ENCODE assay signal across 8 mouse cellular contexts in genomic region chr13:16017777-16018176, GRCm38 (mm10). TPM values are rescaled to one million over a fixed set of nuclear protein-coding genes. Genes with fewer than 3 reads are reported as not detected.
DNase-seq lines count a peak whose midpoint lies in the region; ATAC-seq and TF ChIP-seq lines count a peak whose summit lies in the region.

No protein-coding gene starts in this region.

- H3K9me3 ChIP-seq in kidney, embryonic 15.5 days (replicated peaks): no peaks in the 10 kb centered on the region
- H3K9me3 ChIP-seq in hindbrain, embryonic 13.5 days: no peaks in the 10 kb centered on the region
- no peaks in the 10 kb centered on the region for H3K9me3 ChIP-seq in midbrain, embryonic 12.5 days

- peak overlapping the region; percentile 43 for H3K4me3 ChIP-seq in kidney, embryonic 15.5 days (replicated peaks)
- peak overlapping the region; percentile 40 for H3K4me3 ChIP-seq in cortical plate, adult 2 months (ENCODE audit: insufficient read depth, low read length)
- H3K4me3 ChIP-seq in hindbrain, embryonic 13.5 days: peak overlapping the region; percentile 30
- H3K4me3 ChIP-seq in midbrain, embryonic 12.5 days: peak overlapping the region; percentile 38

- no peak for DNase-seq in kidney, postnatal 14 days
- no peak for DNase-seq in adrenal gland, adult 8-10 months
- DNase-seq in spleen, postnatal 14 days (ENCODE audit: low spot score in 2 of 2): no peak

- no peak for TF ChIP-seq POLR2A in cortical plate, adult 2 months (IDR thresholded peaks at IDR 0.05; ENCODE audit: extremely low read depth, insufficient read depth, low read length)

- no peak overlapping the region for H3K27ac ChIP-seq in kidney, embryonic 15.5 days
- H3K27ac ChIP-seq in cortical plate, adult 2 months (ENCODE audit: insufficient read depth, low read length): no peak overlapping the region
- no peak overlapping the region for H3K27ac ChIP-seq in hindbrain, embryonic 13.5 days
- H3K27ac ChIP-seq in midbrain, embryonic 12.5 days (replicated peaks): no peak overlapping the region

- H3K4me1 ChIP-seq in kidney, embryonic 15.5 days: peaks cover 13% of the 10 kb centered on the region
- H3K4me1 ChIP-seq in cortical plate, adult 2 months (ENCODE audit: control insufficient read depth, insufficient read depth, low read length): peaks cover 1% of the 10 kb centered on the region
- H3K4me1 ChIP-seq in hindbrain, embryonic 13.5 days (replicated peaks): peaks cover 11% of the 10 kb centered on the region
- peaks cover 18% of the 10 kb centered on the region for H3K4me1 ChIP-seq in midbrain, embryonic 12.5 days

- peak overlapping the region; percentile 31; the same call in 1 of the 2 replicates for H3K9ac ChIP-seq in kidney, embryonic 15.5 days
- peak overlapping the region; percentile 40; the same call in 1 of the 2 replicates for H3K9ac ChIP-seq in hindbrain, embryonic 13.5 days
- peak overlapping the region; percentile 37; the same call in 1 of the 2 replicates for H3K9ac ChIP-seq in midbrain, embryonic 12.5 days (replicated peaks)

- no peak for ATAC-seq in kidney, embryonic 15.5 days (replicated peaks; ENCODE audit: low FRiP score)
- ATAC-seq in hindbrain, embryonic 13.5 days (ENCODE audit: low FRiP score): no peak
- ATAC-seq in midbrain, embryonic 12.5 days (ENCODE audit: low FRiP score, low read depth): peak; percentile 39; the same call in 1 of the 2 replicates
- ATAC-seq in inflammation-experienced regulatory T-cells, adult 6 months: no peak

- no peaks in the 10 kb centered on the region for H3K36me3 ChIP-seq in kidney, embryonic 15.5 days
- H3K36me3 ChIP-seq in hindbrain, embryonic 13.5 days: no peaks in the 10 kb centered on the region
- H3K36me3 ChIP-seq in midbrain, embryonic 12.5 days: no peaks in the 10 kb centered on the region

- WGBS in kidney, embryonic 15.5 days: 2% methylated on average over 8 of the region's 9 CpGs
- 4% methylated on average over 9 of the region's 9 CpGs for WGBS in hindbrain, embryonic 13.5 days
- WGBS in midbrain, embryonic 12.5 days: 3% methylated on average over 7 of the region's 9 CpGs

- peaks cover 57% of the 10 kb centered on the region for H3K27me3 ChIP-seq in kidney, embryonic 15.5 days
- peaks cover 42% of the 10 kb centered on the region for H3K27me3 ChIP-seq in hindbrain, embryonic 13.5 days
- H3K27me3 ChIP-seq in midbrain, embryonic 12.5 days: peaks cover 49% of the 10 kb centered on the region

- H3K4me2 ChIP-seq in kidney, embryonic 15.5 days: peak overlapping the region; percentile 70
- peak overlapping the region; percentile 60 for H3K4me2 ChIP-seq in hindbrain, embryonic 13.5 days
- H3K4me2 ChIP-seq in midbrain, embryonic 12.5 days (replicated peaks): peak overlapping the region; percentile 70

- TF ChIP-seq CTCF in cortical plate, adult 2 months (IDR thresholded peaks at IDR 0.05; ENCODE audit: extremely low read depth, insufficient read depth, low read length): no peak

RNA-seq across cellular contexts. Expression of gene Inhba, which starts 6.1 kb away (rescaled TPM):
- polyA plus RNA-seq in kidney, embryonic 15.5 days (2015; fragmentation: Nextera tagmentation; extraction: Ambion mirVana): 1.4 and 1.8 TPM in 2 replicates
- 4.4 and 4.5 TPM in 2 replicates for polyA plus RNA-seq in cortical plate, adult 2 months (2012; rRNA removed)
- polyA plus RNA-seq in hindbrain, embryonic 13.5 days (2015; fragmentation: Nextera tagmentation; extraction: Ambion mirVana): 0.56 and 0.78 TPM in 2 replicates
- 1.0 and 1.5 TPM in 2 replicates for polyA plus RNA-seq in midbrain, embryonic 12.5 days (2016; fragmentation: Nextera tagmentation; extraction: Ambion mirVana)
- polyA plus RNA-seq in inflammation-experienced regulatory T-cells, adult 6 months (2017; shearing (Covaris generic)): under 1 TPM in 1 of 3 experiments, not detected in 2; 0.38 TPM
- 1 to 10 TPM; 1.2 to 2.2 (median 1.9) TPM for total RNA-seq in adrenal gland, adult 8-10 months (2022)
